Mouse (Mus musculus) heart, postnatal 0 days (tissue): ENCODE data around the gene Uhrf1bp1l.

Experiments used
- CTCF ChIP-seq: IDR thresholded peaks from 2 replicates; pipeline ENCODE4 v1.5.1; 2016; ENCODE audit warnings: antibody characterized with exemption, control low read depth, low read depth
- EP300 ChIP-seq: IDR thresholded peaks from 2 replicates; pipeline ENCODE4 v1.6.1; 2016; ENCODE audit warnings: antibody characterized with exemption, low read depth

- peak; percentile 71 for TF ChIP-seq CTCF
- no peak for TF ChIP-seq EP300
These were observed 79.1 kb downstream of the Uhrf1bp1l start for GRCm38 (mm10) chr10:89823906-89824305.
